10 mouse cellular contexts compared by ENCODE assay signal in the genomic region with DNA sequence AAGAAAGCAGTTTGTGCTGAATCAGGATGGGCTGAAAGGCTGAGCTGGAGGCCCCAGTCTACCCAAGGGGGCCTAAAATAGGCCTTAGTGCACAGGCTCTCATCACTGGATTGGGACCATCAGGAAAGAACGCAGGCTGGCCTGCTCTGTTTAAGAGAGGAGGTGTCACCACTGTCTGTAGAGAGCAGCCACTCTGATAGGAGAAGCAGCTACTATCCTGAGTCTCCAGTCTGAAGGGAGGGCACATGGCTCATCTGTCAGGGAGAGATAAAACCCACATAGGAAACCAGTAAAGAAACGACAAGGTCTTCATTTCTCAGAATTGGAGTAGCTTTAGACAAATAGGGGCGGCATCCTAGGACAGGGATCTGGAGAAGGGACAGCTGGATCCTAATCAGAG. TPM values are rescaled to one million over a fixed set of nuclear protein-coding genes. Genes with fewer than 3 reads are reported as not detected.
DNase-seq lines count a peak whose midpoint lies in the region; ATAC-seq lines count a peak whose summit lies in the region.
"Had no signal": no experiment of that assay in that cellular context is flagged by ENCODE, and none has a peak within 500 bp of the region (broad histone marks: within the 10 kb centered on the region; RNA-seq: fewer than 3 reads in every experiment).

No protein-coding gene starts in this region.

- H3K27me3 ChIP-seq in heart, embryonic 11.5 days (ENCODE audit: control insufficient read depth, insufficient read depth, low read length) = no peaks in the 10 kb centered on the region
- no peaks in the 10 kb centered on the region for H3K27me3 ChIP-seq in forebrain, embryonic 11.5 days (ENCODE audit: control insufficient read depth, insufficient read depth, low read length)
- no peaks in the 10 kb centered on the region for H3K27me3 ChIP-seq in neural tube, embryonic 14.5 days (ENCODE audit: control insufficient read depth, insufficient read depth, low read length)
- no peaks in the 10 kb centered on the region for H3K27me3 ChIP-seq in kidney, embryonic 14.5 days (ENCODE audit: control insufficient read depth, insufficient read depth, low read length)

- H3K4me2 ChIP-seq in heart, embryonic 11.5 days = peak overlapping the region; percentile 94
- H3K4me2 ChIP-seq in forebrain, embryonic 11.5 days (ENCODE audit: low read depth, low read length, severe bottlenecking) = peak overlapping the region; percentile 77
- H3K4me2 ChIP-seq in neural tube, embryonic 14.5 days (ENCODE audit: low read depth, low read length) = peak overlapping the region; percentile 85
- no peak overlapping the region for H3K4me2 ChIP-seq in kidney, embryonic 14.5 days (replicated peaks; ENCODE audit: low read depth, low read length)

- no peak for DNase-seq in heart, postnatal 4 days
- DNase-seq in forebrain, embryonic 11.5 days (ENCODE audit: low spot score) = no peak
- DNase-seq in liver = peak; percentile 90
- no peak for DNase-seq in urinary bladder, postnatal 4 days (ENCODE audit: low spot score in 2 of 2)
- DNase-seq in lung, postnatal 36 days = no peak
- DNase-seq: right cerebral cortex, postnatal 14 days had no signal

- H3K27ac ChIP-seq in heart, embryonic 11.5 days (ENCODE audit: low read depth, low read length) = peak overlapping the region; percentile 95
- H3K27ac ChIP-seq in forebrain, embryonic 11.5 days (ENCODE audit: low read depth, low read length) = 0 out of 2 replicates have a peak overlapping the region, but pooled peaks have one; percentile 42
- peak overlapping the region; percentile 11; the same call in 1 of the 2 replicates for H3K27ac ChIP-seq in neural tube, embryonic 14.5 days (ENCODE audit: low read depth, low read length)
- H3K27ac ChIP-seq in kidney, embryonic 14.5 days (ENCODE audit: low read depth, low read length) = no peak overlapping the region

- no peaks in the 10 kb centered on the region for H3K36me3 ChIP-seq in heart, embryonic 11.5 days (ENCODE audit: control insufficient read depth, insufficient read depth, low read length)
- no peaks in the 10 kb centered on the region; the same call in 1 of the 2 replicates for H3K36me3 ChIP-seq in forebrain, embryonic 11.5 days (ENCODE audit: control insufficient read depth, insufficient read depth, low read length)
- H3K36me3 ChIP-seq in neural tube, embryonic 14.5 days (ENCODE audit: control insufficient read depth, insufficient read depth, low read length) = peaks cover 16% of the 10 kb centered on the region; the same call in 1 of the 2 replicates
- peaks cover 11% of the 10 kb centered on the region for H3K36me3 ChIP-seq in kidney, embryonic 14.5 days (ENCODE audit: control insufficient read depth, insufficient read depth, low read length)

- ATAC-seq in heart, embryonic 11.5 days (replicated peaks; ENCODE audit: insufficient number of reproducible peaks, low FRiP score, low TSS enrichment) = peak; percentile 88
- ATAC-seq in forebrain, embryonic 11.5 days (replicated peaks; ENCODE audit: low FRiP score) = no peak
- no peak for ATAC-seq in neural tube, embryonic 14.5 days (ENCODE audit: low read depth)
- no peak for ATAC-seq in kidney, embryonic 14.5 days (ENCODE audit: low FRiP score, low TSS enrichment)

- H3K4me3 ChIP-seq in heart, embryonic 11.5 days (ENCODE audit: low read depth, low read length) = peak overlapping the region; percentile 76
- H3K4me3 ChIP-seq in forebrain, embryonic 11.5 days (ENCODE audit: low read depth, low read length) = 0 out of 2 replicates have a peak overlapping the region, but pooled peaks have one; percentile 85
- H3K4me3 ChIP-seq in neural tube, embryonic 14.5 days (ENCODE audit: low read depth, low read length) = peak overlapping the region; percentile 92
- no peak overlapping the region for H3K4me3 ChIP-seq in kidney, embryonic 14.5 days (ENCODE audit: low read length)

- 22% methylated on average over 3 of the region's 3 CpGs for WGBS in heart, embryonic 11.5 days (ENCODE audit: insufficient replicate concordance)
- 50% methylated on average over 3 of the region's 3 CpGs for WGBS in forebrain, embryonic 11.5 days
- 48% methylated on average over 3 of the region's 3 CpGs for WGBS in neural tube, embryonic 14.5 days
- 46% methylated on average over 3 of the region's 3 CpGs for WGBS in kidney, embryonic 14.5 days

- H3K4me1 ChIP-seq in heart, embryonic 11.5 days (ENCODE audit: control insufficient read depth, insufficient read depth, low read length) = peaks cover 35% of the 10 kb centered on the region
- peaks cover 22% of the 10 kb centered on the region for H3K4me1 ChIP-seq in forebrain, embryonic 11.5 days (replicated peaks; ENCODE audit: control insufficient read depth, insufficient read depth, low read length)
- H3K4me1 ChIP-seq in neural tube, embryonic 14.5 days (ENCODE audit: control insufficient read depth, insufficient read depth, low read length) = peaks cover 38% of the 10 kb centered on the region
- peaks cover 32% of the 10 kb centered on the region for H3K4me1 ChIP-seq in kidney, embryonic 14.5 days (ENCODE audit: control insufficient read depth, insufficient read depth, low read length)

- H3K9ac ChIP-seq in heart, embryonic 11.5 days (ENCODE audit: low read depth, low read length) = peak overlapping the region; percentile 72; the same call in 1 of the 2 replicates
- peak overlapping the region; percentile 21; the same call in 1 of the 2 replicates for H3K9ac ChIP-seq in forebrain, embryonic 11.5 days (ENCODE audit: low read length)
- H3K9ac ChIP-seq in neural tube, embryonic 14.5 days (replicated peaks; ENCODE audit: low read depth, low read length) = peak overlapping the region; percentile 99
- no peak overlapping the region; the same call in 1 of the 2 replicates for H3K9ac ChIP-seq in kidney, embryonic 14.5 days (ENCODE audit: low read depth, low read length)

- no peaks in the 10 kb centered on the region for H3K9me3 ChIP-seq in heart, embryonic 11.5 days (replicated peaks; ENCODE audit: control insufficient read depth, low read length)
- no peaks in the 10 kb centered on the region for H3K9me3 ChIP-seq in forebrain, embryonic 11.5 days (ENCODE audit: control insufficient read depth, low read length)
- no peaks in the 10 kb centered on the region for H3K9me3 ChIP-seq in neural tube, embryonic 14.5 days (ENCODE audit: control insufficient read depth, low read length)
- no peaks in the 10 kb centered on the region for H3K9me3 ChIP-seq in kidney, embryonic 14.5 days (ENCODE audit: control insufficient read depth, low read length)

RNA-seq across cellular contexts. Expression of gene Samd14, which starts 2.4 kb away (rescaled TPM):
- polyA plus RNA-seq in heart, embryonic 11.5 days (2014; fragmentation: Nextera tagmentation; extraction: Ambion mirVana) = 16.0 and 16.3 TPM in 2 replicates
- 1 to 10 TPM; 9.1 to 9.5 TPM for total RNA-seq in heart, postnatal 4 days (2021)
- polyA plus RNA-seq in forebrain, embryonic 11.5 days (2014; fragmentation: Nextera tagmentation; extraction: Ambion mirVana) = 56.8 and 59.2 TPM in 2 replicates
- polyA plus RNA-seq in neural tube, embryonic 14.5 days (2014; fragmentation: Nextera tagmentation; extraction: Ambion mirVana) = 131 and 144 TPM in 2 replicates
- 14.7 and 18.3 TPM in 2 replicates for polyA plus RNA-seq in kidney, embryonic 14.5 days (2014; fragmentation: Nextera tagmentation; extraction: Ambion mirVana)

RNA-seq across cellular contexts. Expression of gene Ppp1r9b, which starts 21.2 kb away (rescaled TPM):
- 11.4 and 16.3 TPM in 2 replicates for polyA plus RNA-seq in heart, embryonic 11.5 days (2014; fragmentation: Nextera tagmentation; extraction: Ambion mirVana)
- total RNA-seq in heart, postnatal 4 days (2021) = 10 to 100 TPM; 45.3 to 46.3 TPM
- polyA plus RNA-seq in forebrain, embryonic 11.5 days (2014; fragmentation: Nextera tagmentation; extraction: Ambion mirVana) = 17.2 and 18.6 TPM in 2 replicates
- 27.7 and 29.8 TPM in 2 replicates for polyA plus RNA-seq in neural tube, embryonic 14.5 days (2014; fragmentation: Nextera tagmentation; extraction: Ambion mirVana)
- 12.0 and 14.6 TPM in 2 replicates for polyA plus RNA-seq in kidney, embryonic 14.5 days (2014; fragmentation: Nextera tagmentation; extraction: Ambion mirVana)

RNA-seq across cellular contexts. Expression of gene Pdk2, which starts 29.1 kb away (rescaled TPM):
- 45.6 and 53.0 TPM in 2 replicates for polyA plus RNA-seq in heart, embryonic 11.5 days (2014; fragmentation: Nextera tagmentation; extraction: Ambion mirVana)
- total RNA-seq in heart, postnatal 4 days (2021) = 100 to 1,000 TPM; 178 to 200 TPM
- 16.5 and 17.4 TPM in 2 replicates for polyA plus RNA-seq in forebrain, embryonic 11.5 days (2014; fragmentation: Nextera tagmentation; extraction: Ambion mirVana)
- polyA plus RNA-seq in neural tube, embryonic 14.5 days (2014; fragmentation: Nextera tagmentation; extraction: Ambion mirVana) = 21.8 and 23.1 TPM in 2 replicates
- polyA plus RNA-seq in kidney, embryonic 14.5 days (2014; fragmentation: Nextera tagmentation; extraction: Ambion mirVana) = 30.0 and 46.5 TPM in 2 replicates

RNA-seq across cellular contexts. Expression of gene Sgca, which starts 35.9 kb away (rescaled TPM):
- polyA plus RNA-seq in heart, embryonic 11.5 days (2014; fragmentation: Nextera tagmentation; extraction: Ambion mirVana) = 24.7 and 25.3 TPM in 2 replicates
- total RNA-seq in heart, postnatal 4 days (2021) = 10 to 100 TPM; 67.0 to 89.1 TPM
- polyA plus RNA-seq in forebrain, embryonic 11.5 days (2014; fragmentation: Nextera tagmentation; extraction: Ambion mirVana) = not detected in 2 replicates
- not detected in 2 replicates for polyA plus RNA-seq in neural tube, embryonic 14.5 days (2014; fragmentation: Nextera tagmentation; extraction: Ambion mirVana)
- 0.24 TPM in 1 of 2 replicates, not detected in the other for polyA plus RNA-seq in kidney, embryonic 14.5 days (2014; fragmentation: Nextera tagmentation; extraction: Ambion mirVana)

RNA-seq across cellular contexts. Expression of gene Hils1, which starts 44.7 kb away (rescaled TPM):
- 0.24 TPM in 1 of 2 replicates, not detected in the other for polyA plus RNA-seq in heart, embryonic 11.5 days (2014; fragmentation: Nextera tagmentation; extraction: Ambion mirVana)
- not detected for total RNA-seq in heart, postnatal 4 days (2021)
- polyA plus RNA-seq in forebrain, embryonic 11.5 days (2014; fragmentation: Nextera tagmentation; extraction: Ambion mirVana) = not detected in 2 replicates
- polyA plus RNA-seq in neural tube, embryonic 14.5 days (2014; fragmentation: Nextera tagmentation; extraction: Ambion mirVana) = not detected in 2 replicates
- polyA plus RNA-seq in kidney, embryonic 14.5 days (2014; fragmentation: Nextera tagmentation; extraction: Ambion mirVana) = not detected in 2 replicates
- total RNA-seq: layer of hippocampus, postnatal 25 days had no signal
